Comparison of ENCODE assay signal across 7 mouse cellular contexts in the genomic region with DNA sequence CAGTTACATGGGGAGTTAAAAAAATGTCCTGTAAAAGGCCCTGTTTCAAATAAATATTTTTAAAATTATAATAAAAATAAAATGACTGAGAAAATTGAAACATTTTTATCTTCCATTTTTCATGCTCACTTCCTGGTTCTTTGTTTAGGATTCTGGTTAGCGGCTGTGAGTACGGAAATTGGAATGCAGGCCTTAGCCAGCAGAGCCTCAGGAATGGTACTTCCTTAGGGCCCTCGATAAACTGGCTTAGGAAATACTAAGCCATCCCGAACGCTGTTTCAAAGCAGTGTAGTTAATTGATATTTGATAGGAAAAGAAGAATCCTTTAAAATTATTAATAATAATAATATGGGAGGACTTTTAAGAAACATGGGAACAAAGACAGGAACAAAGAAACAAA. TPM values are rescaled to one million over a fixed set of nuclear protein-coding genes. Genes with fewer than 3 reads are reported as not detected.
DNase-seq lines count a peak whose midpoint lies in the region; ATAC-seq lines count a peak whose summit lies in the region.

No protein-coding gene starts in this region.

- no peaks in the 10 kb centered on the region for H3K9me3 ChIP-seq in forebrain, embryonic 13.5 days (replicated peaks)
- H3K9me3 ChIP-seq in limb, embryonic 15.5 days: no peaks in the 10 kb centered on the region

- H3K36me3 ChIP-seq in forebrain, embryonic 13.5 days (ENCODE audit: poor library complexity, severe bottlenecking): no peaks in the 10 kb centered on the region
- H3K36me3 ChIP-seq in limb, embryonic 15.5 days: no peaks in the 10 kb centered on the region

- H3K4me3 ChIP-seq in forebrain, embryonic 13.5 days: peak overlapping the region; percentile 35
- H3K4me3 ChIP-seq in limb, embryonic 15.5 days: peak overlapping the region; percentile 44

- H3K4me2 ChIP-seq in forebrain, embryonic 13.5 days: peak overlapping the region; percentile 57
- H3K4me2 ChIP-seq in limb, embryonic 15.5 days: peak overlapping the region; percentile 51

- DNase-seq in retina, embryonic 14.5 days (ENCODE audit: low spot score): peak; percentile 49
- DNase-seq in retina, postnatal 1 day: no peak
- DNase-seq in cerebellum, postnatal 25 days: no peak
- no peak for DNase-seq in thymus, postnatal 4 days

- no peaks in the 10 kb centered on the region for H3K27me3 ChIP-seq in forebrain, embryonic 13.5 days
- no peaks in the 10 kb centered on the region for H3K27me3 ChIP-seq in limb, embryonic 15.5 days

- 11% methylated on average over 5 of the region's 5 CpGs for WGBS in forebrain, embryonic 13.5 days
- 4% methylated on average over 5 of the region's 5 CpGs for WGBS in limb, embryonic 15.5 days

- ATAC-seq in forebrain, embryonic 13.5 days: no peak
- ATAC-seq in limb, embryonic 15.5 days (ENCODE audit: insufficient number of reproducible peaks, low FRiP score, low TSS enrichment, low read depth): no peak
- no peak for ATAC-seq in frontal cortex, adult (ENCODE audit: low TSS enrichment)

- peaks cover 11% of the 10 kb centered on the region; the same call in 1 of the 2 replicates for H3K4me1 ChIP-seq in forebrain, embryonic 13.5 days
- no peaks in the 10 kb centered on the region; the same call in 1 of the 2 replicates for H3K4me1 ChIP-seq in limb, embryonic 15.5 days

- peak overlapping the region; percentile 80 for H3K9ac ChIP-seq in forebrain, embryonic 13.5 days
- H3K9ac ChIP-seq in limb, embryonic 15.5 days: peak overlapping the region; percentile 35; the same call in 1 of the 2 replicates

- H3K27ac ChIP-seq in forebrain, embryonic 13.5 days: peak overlapping the region; percentile 96
- peak overlapping the region; percentile 78 for H3K27ac ChIP-seq in limb, embryonic 15.5 days

RNA-seq across cellular contexts. Expression of a gene that starts 53.4 kb away (rescaled TPM):
- polyA plus RNA-seq in forebrain, embryonic 13.5 days (2015; fragmentation: Nextera tagmentation; extraction: Ambion mirVana): 3.7 and 3.8 TPM in 2 replicates
- 3.9 and 5.9 TPM in 2 replicates for polyA plus RNA-seq in limb, embryonic 15.5 days (2015; fragmentation: Nextera tagmentation; extraction: Ambion mirVana)
